Mouse (Mus musculus) intestine, embryonic 14.5 days (tissue): ENCODE measurements at regions not wholly inside any gene's neighbourhood (a gene's known extent, or its start where the extent isn't known, plus 50 kb on each side); places are given as distances from the start of the nearest gene placed in this dataset.

Source experiments
- ATAC-seq: fragments of 200-750 bp; cut with Nextera tagmentation; replicated peaks from 2 replicates; pipeline ENCODE4 v1.8.0; 2017; ENCODE audit warnings: low read depth, moderate number of reproducible peaks, moderate TSS enrichment, moderate library complexity; ENCODE audit not compliant: low FRiP score, low TSS enrichment
- DNase-seq: peaks from one replicate; pipeline ENCODE4 v3.0.0-alpha.2; 2018; ENCODE audit warnings: low spot score
- H3K27ac ChIP-seq: fragments of 300-500 bp; sonication (generic); 2 replicates; pipeline ENCODE4 v1.5.1; 2014; ENCODE audit warnings: low read depth, mild to moderate bottlenecking, control low read depth
- H3K27me3 ChIP-seq: fragments of 300-500 bp; sonication (generic); replicated peaks from 2 replicates; pipeline ENCODE4 v1.6.1; 2014; ENCODE audit warnings: low read length, control low read depth; ENCODE audit not compliant: control insufficient read depth, insufficient read depth
- H3K36me3 ChIP-seq: fragments of 300-500 bp; sonication (generic); 2 replicates; pipeline ENCODE4 v1.6.1; 2014; ENCODE audit warnings: low read length, control low read depth; ENCODE audit not compliant: control insufficient read depth, insufficient read depth
- H3K4me1 ChIP-seq: fragments of 300-500 bp; sonication (generic); replicated peaks from 2 replicates; pipeline ENCODE4 v1.6.1; 2014; ENCODE audit warnings: low read length, control low read depth, mixed read lengths; ENCODE audit not compliant: control insufficient read depth, insufficient read depth
- H3K4me2 ChIP-seq: fragments of 300-500 bp; sonication (generic); 2 replicates; pipeline ENCODE4 v1.6.1; 2014; ENCODE audit warnings: low read length
- H3K4me3 ChIP-seq: fragments of 300-500 bp; sonication (generic); 2 replicates; pipeline ENCODE4 v1.5.1; 2014; ENCODE audit warnings: low read depth, low read length, control low read depth, mixed read lengths
- H3K9ac ChIP-seq: fragments of 300-500 bp; sonication (generic); 2 replicates; pipeline ENCODE4 v1.6.1; 2014; ENCODE audit warnings: mild to moderate bottlenecking, low read length
- H3K9me3 ChIP-seq: fragments of 300-500 bp; sonication (generic); 2 replicates; pipeline ENCODE4 v1.6.1; 2016; ENCODE audit warnings: low read length, control low read depth; ENCODE audit not compliant: control insufficient read depth
- WGBS: fragments of 180-500 bp; shearing (Covaris S2); extraction: QIAGEN DNeasy Blood & Tissue Kit; methylation state at CpG from one replicate; pipeline ENCODE4 v1.1.7; 2014; 5-methylcytosine and 5-hydroxymethylcytosine counted together

- WGBS, result 64% methylated on average over 6 of the region's 6 CpGs
- no peak overlapping the region for H3K9ac ChIP-seq
- no peaks in the 10 kb centered on the region for H3K27me3 ChIP-seq
- no peaks in the 10 kb centered on the region for H3K9me3 ChIP-seq
- ATAC-seq (no peak), DNase-seq (no peak)
- no peaks in the 10 kb centered on the region for H3K36me3 ChIP-seq
- no peak overlapping the region for H3K4me3 ChIP-seq
- H3K4me2 ChIP-seq, result no peak overlapping the region
- no peaks in the 10 kb centered on the region for H3K4me1 ChIP-seq
- no peak overlapping the region for H3K27ac ChIP-seq
These were observed 213.8 kb upstream of the Spdye4c start for GRCm38 (mm10) chr2:128377176-128377575.

GRCm38 (mm10) chr2:128377680-128378079, 213.3 kb upstream of the Spdye4c start:
- H3K4me3 ChIP-seq, result no peak overlapping the region
- 58% methylated on average over 10 of the region's 10 CpGs for WGBS
- no peak overlapping the region for H3K4me2 ChIP-seq
- H3K4me1 ChIP-seq, result no peaks in the 10 kb centered on the region
- no peak overlapping the region for H3K9ac ChIP-seq
- ATAC-seq (no peak), DNase-seq (no peak)
- no peaks in the 10 kb centered on the region for H3K27me3 ChIP-seq
- no peak overlapping the region for H3K27ac ChIP-seq
- no peaks in the 10 kb centered on the region for H3K36me3 ChIP-seq
- no peaks in the 10 kb centered on the region for H3K9me3 ChIP-seq

DNA sequence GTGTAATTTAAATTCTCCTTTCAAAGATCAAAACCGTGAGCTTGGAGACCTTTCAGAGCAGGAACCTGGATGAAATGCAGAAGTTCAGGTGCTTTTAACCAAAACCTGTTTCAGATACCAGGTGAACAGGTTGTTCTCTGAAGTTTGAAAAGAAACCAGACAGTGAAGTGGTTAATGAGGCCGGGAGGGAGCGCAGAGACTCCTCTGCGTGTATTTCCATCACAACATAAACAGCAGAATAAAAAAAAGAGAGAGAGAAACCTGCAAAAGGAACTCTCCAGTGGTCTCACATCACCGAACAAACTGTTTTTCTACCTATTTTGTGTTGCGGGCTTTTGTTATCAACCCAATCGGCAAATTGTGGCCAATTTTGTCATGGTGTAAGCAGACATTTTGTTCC, 212.6 kb upstream of the Spdye4c start:
- WGBS, result 59% methylated on average over 7 of the region's 7 CpGs
- Histone ChIP-seq H3K9me3 (no peaks in the 10 kb centered on the region), H3K27ac (no peak overlapping the region), H3K4me1 (no peaks in the 10 kb centered on the region), H3K36me3 (no peaks in the 10 kb centered on the region), H3K9ac (no peak overlapping the region), H3K27me3 (no peaks in the 10 kb centered on the region), H3K4me2 (no peak overlapping the region), H3K4me3 (no peak overlapping the region)
- ATAC-seq, result no peak
- no peak for DNase-seq

- H3K27ac ChIP-seq, result no peak overlapping the region
- H3K36me3 ChIP-seq, result no peaks in the 10 kb centered on the region
- DNase-seq, result no peak
- no peaks in the 10 kb centered on the region for H3K9me3 ChIP-seq
- no peak overlapping the region for H3K4me2 ChIP-seq
- H3K4me1 ChIP-seq, result no peaks in the 10 kb centered on the region
- no peak for ATAC-seq
- H3K27me3 ChIP-seq, result no peaks in the 10 kb centered on the region
- H3K9ac ChIP-seq, result no peak overlapping the region
- H3K4me3 ChIP-seq, result no peak overlapping the region
- 74% methylated on average over 8 of the region's 8 CpGs for WGBS
These were observed 211.9 kb upstream of the Spdye4c start for GRCm38 (mm10) chr2:128379151-128379550.

DNA sequence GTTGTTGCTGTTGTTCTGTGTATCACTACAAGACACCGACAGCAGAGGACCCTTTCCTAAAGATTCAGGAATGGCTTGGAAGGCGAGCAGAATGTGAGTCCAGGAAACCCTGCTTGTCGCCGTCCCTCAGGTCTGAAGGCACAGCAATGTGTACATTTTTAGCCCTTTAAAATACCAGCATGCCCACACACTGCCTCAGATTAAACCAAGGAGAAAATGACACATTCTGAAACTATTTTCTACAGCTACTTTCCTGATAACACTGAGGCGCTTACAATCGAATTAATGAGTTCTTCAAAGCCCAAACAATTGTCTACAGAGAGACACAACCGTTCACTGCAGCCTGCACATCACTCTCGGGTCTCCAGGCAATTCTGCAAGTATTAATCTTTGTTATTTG, 211.5 kb upstream of the Spdye4c start:
- DNase-seq (no peak), ATAC-seq (no peak)
- WGBS, result 50% methylated on average over 8 of the region's 8 CpGs
- H3K27me3 ChIP-seq, result no peaks in the 10 kb centered on the region
- H3K4me2 ChIP-seq, result no peak overlapping the region
- no peaks in the 10 kb centered on the region for H3K4me1 ChIP-seq
- H3K27ac ChIP-seq, result no peak overlapping the region
- no peaks in the 10 kb centered on the region for H3K9me3 ChIP-seq
- H3K36me3 ChIP-seq, result no peaks in the 10 kb centered on the region
- 0 out of 2 replicates have a peak overlapping the region, but pooled peaks have one; percentile 13 for H3K9ac ChIP-seq
- H3K4me3 ChIP-seq, result no peak overlapping the region

GRCm38 (mm10) chr2:128380581-128380980, 210.4 kb upstream of the Spdye4c start:
- Histone ChIP-seq H3K9me3 (no peaks in the 10 kb centered on the region), H3K9ac (no peak overlapping the region), H3K27ac (no peak overlapping the region), H3K4me3 (no peak overlapping the region), H3K27me3 (no peaks in the 10 kb centered on the region), H3K36me3 (no peaks in the 10 kb centered on the region), H3K4me2 (no peak overlapping the region), H3K4me1 (no peaks in the 10 kb centered on the region)
- 59% methylated on average over 7 of the region's 7 CpGs for WGBS
- ATAC-seq (no peak), DNase-seq (no peak)

DNA sequence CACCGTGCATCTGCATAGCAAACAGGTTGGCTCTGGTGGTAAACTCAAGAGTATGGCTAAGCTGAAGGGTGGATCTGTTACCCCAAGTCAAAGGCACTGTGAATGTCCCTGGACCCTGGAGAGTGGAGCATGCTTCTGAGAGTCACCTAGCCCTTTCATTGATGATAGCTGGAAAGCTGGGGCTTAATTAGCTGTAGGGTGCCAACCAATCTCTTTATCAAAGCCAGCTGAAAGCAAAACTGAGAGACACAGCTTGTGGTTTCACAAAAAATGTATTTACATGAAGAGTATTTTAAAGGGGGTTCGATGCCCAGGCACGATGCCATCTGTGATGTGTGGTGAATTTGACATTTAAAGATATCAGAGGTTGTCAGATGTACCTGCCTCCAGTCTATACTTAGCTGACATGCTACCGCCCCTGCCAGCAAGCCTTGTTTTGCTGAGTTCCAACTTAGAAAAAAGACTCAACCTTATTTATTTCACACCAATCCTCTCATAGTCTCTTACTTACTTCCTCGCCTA, 209.3 kb upstream of the Spdye4c start:
- Histone ChIP-seq H3K4me2 (no peak overlapping the region), H3K4me3 (no peak overlapping the region), H3K4me1 (no peaks in the 10 kb centered on the region), H3K27ac (no peak overlapping the region), H3K36me3 (no peaks in the 10 kb centered on the region), H3K27me3 (no peaks in the 10 kb centered on the region), H3K9ac (no peak overlapping the region), H3K9me3 (no peaks in the 10 kb centered on the region)
- DNase-seq (no peak), ATAC-seq (no peak)
- WGBS, result 86% methylated on average over 5 of the region's 5 CpGs

GRCm38 (mm10) chr2:128382473-128382872, 208.5 kb upstream of the Spdye4c start:
- WGBS, result 74% methylated on average over 4 of the region's 4 CpGs
- H3K9ac ChIP-seq, result no peak overlapping the region
- no peak overlapping the region for H3K27ac ChIP-seq
- no peaks in the 10 kb centered on the region for H3K36me3 ChIP-seq
- H3K4me1 ChIP-seq, result no peaks in the 10 kb centered on the region
- no peak overlapping the region for H3K4me3 ChIP-seq
- no peaks in the 10 kb centered on the region for H3K9me3 ChIP-seq
- DNase-seq, result no peak
- no peak overlapping the region for H3K4me2 ChIP-seq
- no peak for ATAC-seq
- no peaks in the 10 kb centered on the region for H3K27me3 ChIP-seq

DNA sequence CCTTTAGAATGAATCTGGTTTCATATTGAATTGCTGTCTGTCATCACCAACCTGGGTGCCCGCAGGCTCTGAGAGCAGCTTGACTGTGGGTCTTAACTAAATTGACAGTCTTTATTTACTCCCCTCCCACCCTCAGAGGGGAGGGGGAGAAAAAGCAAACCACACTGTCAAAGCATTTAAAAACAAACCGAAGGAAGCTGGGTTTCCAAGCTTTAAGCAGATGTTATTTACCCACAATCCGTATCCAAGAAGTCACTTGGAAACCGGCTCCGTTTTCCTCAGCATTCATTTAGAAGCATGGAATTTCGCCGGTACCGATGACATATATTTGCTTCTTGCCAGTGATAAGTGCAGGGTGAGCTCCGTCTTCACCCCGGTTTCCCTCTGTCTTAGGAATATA, 206.4 kb upstream of the Spdye4c start:
- no peak overlapping the region for H3K27ac ChIP-seq
- 61% methylated on average over 10 of the region's 10 CpGs for WGBS

More for the DNA sequence above, 206.4 kb upstream of the Spdye4c start:
- Histone ChIP-seq H3K9ac (no peak overlapping the region), H3K9me3 (no peaks in the 10 kb centered on the region), H3K36me3 (no peaks in the 10 kb centered on the region), H3K27me3 (no peaks in the 10 kb centered on the region), H3K4me3 (no peak overlapping the region), H3K4me1 (no peaks in the 10 kb centered on the region), H3K4me2 (no peak overlapping the region)
- ATAC-seq (no peak), DNase-seq (no peak)
